Mouse (Mus musculus): ENCODE data around the gene Hrk.

- no peak for TF ChIP-seq CTCF (IDR thresholded peaks at IDR 0.05; ENCODE audit: borderline replicate concordance, extremely low read depth, insufficient read depth, insufficient read length)
- no peak for TF ChIP-seq POLR2A (IDR thresholded peaks at IDR 0.05; ENCODE audit: borderline replicate concordance, extremely low read depth, insufficient read depth, insufficient read length, poor library complexity, severe bottlenecking)
Observed at GRCm38 (mm10) chr5:118136391-118136790, 28.1 kb upstream of the Hrk start.

All from brain, embryonic 14.5 days (tissue).